Mouse (Mus musculus) splenic B cell, adult 2 months (primary cell): ENCODE measurements around the gene Rnf10.

Source experiments
- DNase-seq: peaks from one replicate; pipeline ENCODE4 v3.0.0-alpha.2; 2011; ENCODE audit warnings: low read depth, low spot score
- H3K27me3 ChIP-seq: 2 replicates; pipeline ENCODE4 v1.6.1; 2012; ENCODE audit warnings: mild to moderate bottlenecking, low read length, moderate library complexity, mixed read lengths; ENCODE audit not compliant: control insufficient read depth, poor library complexity, insufficient read depth, severe bottlenecking
- H3K36me3 ChIP-seq: 2 replicates; pipeline ENCODE4 v1.6.1; 2012; ENCODE audit warnings: mild to moderate bottlenecking, low read length, moderate library complexity, mixed read lengths; ENCODE audit not compliant: control insufficient read depth, poor library complexity, insufficient read depth, severe bottlenecking

Gene Rnf10

DNA sequence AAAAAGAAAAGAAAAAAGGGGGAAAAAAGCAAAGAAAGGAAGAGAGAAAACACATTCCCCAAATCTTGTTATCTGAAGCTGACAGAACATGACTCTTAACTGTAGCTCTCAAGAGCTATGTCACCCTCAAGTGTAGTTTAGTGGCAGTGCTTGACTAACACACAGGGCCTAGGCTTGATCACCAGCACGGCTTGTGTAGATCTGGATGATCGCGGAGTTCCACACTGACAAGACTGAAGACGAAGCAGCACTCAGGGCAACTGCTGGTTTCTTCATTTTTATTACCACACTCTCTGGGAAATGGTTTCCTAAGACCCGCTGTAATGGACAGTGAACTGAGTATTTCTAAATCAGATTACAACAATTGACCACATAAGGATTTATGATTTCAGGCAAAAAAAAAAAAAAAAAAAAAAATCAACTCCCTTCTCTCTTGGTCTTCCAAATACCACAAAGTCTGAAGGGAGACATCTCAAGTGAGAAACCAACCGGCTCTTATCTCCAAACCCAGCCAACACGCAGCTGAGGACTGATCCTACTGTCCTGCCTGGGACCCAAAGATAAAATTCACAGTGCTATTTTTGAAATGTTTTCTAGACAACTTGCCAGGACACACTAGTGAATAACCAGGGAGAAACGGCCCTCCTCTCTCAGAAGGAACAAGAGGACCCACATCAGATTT, 5.8 kb downstream of the Rnf10 start:
- DNase-seq = no peak
- no peaks in the 10 kb centered on the region; the same call in 1 of the 2 replicates for H3K36me3 ChIP-seq
- no peaks in the 10 kb centered on the region for H3K27me3 ChIP-seq

DNA sequence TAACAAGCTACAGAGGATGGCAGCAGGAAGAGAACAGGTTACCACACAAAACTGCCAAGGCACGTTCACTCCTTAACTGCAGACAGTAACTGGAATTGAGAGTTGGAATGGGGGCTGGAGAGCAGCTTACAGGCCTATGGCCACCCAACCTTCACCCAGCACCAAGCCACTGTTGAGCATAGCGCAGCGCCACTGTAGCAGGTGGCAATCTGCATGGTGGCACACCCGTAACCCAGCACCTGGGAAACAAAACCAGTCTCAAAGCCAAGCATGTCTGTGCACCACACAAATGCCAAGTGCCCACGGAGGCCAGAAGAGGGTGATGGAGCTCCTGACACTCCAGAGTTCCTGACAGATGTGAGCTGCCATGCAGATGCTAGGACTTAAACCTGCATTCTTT, 6.4 kb downstream of the Rnf10 start:
- no peaks in the 10 kb centered on the region; the same call in 1 of the 2 replicates for H3K36me3 ChIP-seq
- no peaks in the 10 kb centered on the region for H3K27me3 ChIP-seq
- DNase-seq = no peak

DNA sequence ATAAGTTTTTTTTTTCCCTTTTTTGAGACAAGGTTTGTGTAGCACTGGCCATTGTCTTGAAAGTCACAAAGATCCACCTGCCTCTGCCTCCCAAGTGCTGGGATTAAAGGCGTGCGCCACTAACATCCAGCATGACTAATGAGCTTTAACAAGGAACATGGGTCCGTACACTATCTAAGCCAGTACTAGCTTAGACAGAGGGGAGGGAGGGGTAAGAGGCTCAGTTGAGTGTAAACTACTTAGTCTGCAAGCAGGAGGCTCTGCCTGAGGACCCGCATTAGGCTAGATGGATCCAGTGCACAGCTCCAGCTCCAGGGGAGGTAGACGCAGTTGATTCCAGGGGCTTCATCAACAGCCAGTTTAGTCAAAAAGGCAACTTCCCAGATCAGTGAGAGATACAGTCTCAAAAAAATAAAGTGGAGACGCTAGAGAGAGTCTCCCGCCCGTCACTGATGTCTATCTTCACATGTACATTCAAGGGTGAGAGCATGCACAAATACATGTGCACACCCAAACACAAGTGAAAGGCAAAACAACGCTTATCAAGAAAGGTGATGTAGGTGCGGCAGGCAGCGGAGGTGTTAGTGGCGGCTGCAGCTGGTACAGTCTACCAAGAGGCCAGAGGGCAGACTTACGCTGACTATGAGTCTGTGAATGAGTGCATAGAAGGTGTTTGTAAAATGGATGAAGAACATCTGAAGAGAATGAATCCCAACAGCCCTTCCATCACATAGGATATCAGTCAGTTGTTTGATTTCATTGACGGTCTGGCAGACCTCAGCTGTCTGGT, 10.0 kb downstream of the Rnf10 start:
- Histone ChIP-seq H3K36me3 (peaks cover 11% of the 10 kb centered on the region), H3K27me3 (no peaks in the 10 kb centered on the region)
- DNase-seq = no peak

DNA sequence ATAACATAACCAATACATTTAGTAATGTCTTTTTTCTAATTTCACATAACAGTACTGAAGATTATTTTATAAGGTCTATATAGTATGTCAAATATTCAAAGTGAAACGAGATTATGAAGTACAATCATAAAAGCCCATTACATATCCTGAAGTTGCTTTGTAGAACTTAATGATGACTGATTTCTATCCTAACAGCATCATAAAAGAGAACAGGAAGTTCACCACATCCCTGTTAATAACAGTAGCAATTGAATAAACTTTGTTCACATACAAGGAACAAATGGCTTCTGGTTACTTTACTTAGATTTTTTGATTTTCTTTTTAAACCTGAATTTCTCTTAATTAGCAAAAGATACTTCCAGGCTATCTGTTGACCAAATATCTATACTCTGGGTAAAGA, 10.8 kb downstream of the Rnf10 start:
- Histone ChIP-seq H3K27me3 (no peaks in the 10 kb centered on the region), H3K36me3 (peaks cover 17% of the 10 kb centered on the region)
- no peak for DNase-seq

DNA sequence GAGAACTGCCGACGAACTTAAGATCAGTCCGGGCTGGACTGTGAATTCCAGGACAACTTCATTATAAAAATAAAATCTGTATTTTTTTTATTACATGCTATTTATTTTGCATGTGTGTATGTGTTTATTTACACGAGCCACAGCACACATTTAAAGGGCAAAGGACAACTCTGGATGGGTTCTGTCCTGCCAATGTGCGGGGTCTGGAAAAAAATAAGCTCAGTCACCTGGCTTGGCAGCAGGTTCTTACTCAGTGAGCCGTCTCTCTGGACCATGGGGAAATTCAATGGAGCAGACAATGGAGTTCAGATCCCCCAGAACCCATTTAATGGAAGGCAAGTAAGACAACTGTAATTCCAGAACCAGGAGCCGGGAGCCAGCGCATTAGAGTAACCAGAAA, 11.6 kb downstream of the Rnf10 start:
- no peak for DNase-seq
- Histone ChIP-seq H3K36me3 (peaks cover 18% of the 10 kb centered on the region), H3K27me3 (no peaks in the 10 kb centered on the region)

DNA sequence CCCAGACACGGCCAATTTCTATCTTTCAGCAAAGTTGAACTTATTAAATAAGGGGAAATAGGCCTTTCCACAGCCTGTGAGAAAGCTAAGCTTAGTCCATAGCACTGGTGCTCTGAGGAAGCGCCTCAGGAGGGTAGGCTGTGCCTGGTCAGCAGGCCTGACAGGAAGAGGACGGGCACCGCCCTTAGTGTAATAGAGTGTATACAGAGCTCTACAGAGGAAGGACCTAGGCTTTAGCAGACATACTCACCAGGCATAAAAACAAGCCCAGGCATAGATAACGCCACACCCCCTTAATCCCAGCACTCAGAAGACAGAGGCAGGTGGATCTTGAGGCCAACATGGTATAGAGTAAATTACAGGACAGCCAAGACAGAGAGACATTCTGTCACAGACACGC, 12.3 kb downstream of the Rnf10 start:
- DNase-seq = no peak
- peaks cover 20% of the 10 kb centered on the region for H3K36me3 ChIP-seq
- H3K27me3 ChIP-seq = no peaks in the 10 kb centered on the region

DNA sequence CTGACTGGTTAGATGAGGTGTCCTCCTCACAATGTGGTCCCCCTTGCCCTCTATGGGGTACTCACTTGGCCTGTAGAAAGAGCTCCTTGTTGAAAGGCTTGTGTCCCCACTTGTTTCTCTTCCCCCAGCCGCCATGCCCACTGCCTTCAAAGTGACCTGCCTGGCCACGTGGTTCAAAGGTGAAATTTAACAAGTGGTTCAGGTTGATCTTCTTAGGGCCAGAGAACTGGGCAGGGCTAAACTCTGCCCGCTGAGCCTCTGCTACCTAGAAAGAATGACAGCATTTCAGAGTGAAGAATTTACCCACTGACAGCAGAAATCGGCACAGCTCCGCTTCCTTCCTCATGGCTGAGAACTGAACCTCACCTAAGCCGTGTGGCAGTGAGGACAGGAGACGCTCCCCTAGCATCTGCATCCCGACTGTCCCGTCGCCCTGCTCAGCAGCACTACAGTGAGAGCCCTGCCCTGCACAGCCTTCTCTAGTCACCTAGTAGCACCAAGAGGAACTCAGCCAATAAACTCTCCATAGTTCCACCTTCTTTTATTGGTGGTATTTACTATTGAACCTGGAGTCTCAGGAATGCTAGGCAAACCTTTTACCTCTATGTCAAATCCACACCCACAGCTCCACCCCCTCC, 15.7 kb downstream of the Rnf10 start:
- peaks cover 20% of the 10 kb centered on the region for H3K36me3 ChIP-seq
- DNase-seq = no peak
- H3K27me3 ChIP-seq = no peaks in the 10 kb centered on the region

DNA sequence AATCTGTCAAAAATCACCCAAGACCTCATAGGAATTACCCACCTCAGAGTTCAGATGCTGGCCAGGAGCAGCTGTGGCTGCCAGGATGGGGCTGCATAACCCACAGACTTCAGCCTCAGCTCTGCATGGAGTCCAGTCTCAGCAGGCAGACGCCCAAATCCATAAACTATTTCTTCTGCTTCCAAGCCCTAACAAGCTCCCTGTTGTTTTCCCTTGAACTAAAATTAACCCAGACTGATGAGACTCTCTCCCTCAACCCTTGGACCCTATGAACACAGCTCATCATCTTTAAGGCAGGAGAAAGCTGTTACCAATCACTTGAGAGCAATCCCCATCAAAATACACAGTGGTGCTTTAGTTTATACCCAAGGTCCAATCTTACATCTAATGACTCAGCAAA, 17.2 kb downstream of the Rnf10 start:
- Histone ChIP-seq H3K36me3 (peaks cover 21% of the 10 kb centered on the region), H3K27me3 (no peaks in the 10 kb centered on the region)
- DNase-seq = no peak

DNA sequence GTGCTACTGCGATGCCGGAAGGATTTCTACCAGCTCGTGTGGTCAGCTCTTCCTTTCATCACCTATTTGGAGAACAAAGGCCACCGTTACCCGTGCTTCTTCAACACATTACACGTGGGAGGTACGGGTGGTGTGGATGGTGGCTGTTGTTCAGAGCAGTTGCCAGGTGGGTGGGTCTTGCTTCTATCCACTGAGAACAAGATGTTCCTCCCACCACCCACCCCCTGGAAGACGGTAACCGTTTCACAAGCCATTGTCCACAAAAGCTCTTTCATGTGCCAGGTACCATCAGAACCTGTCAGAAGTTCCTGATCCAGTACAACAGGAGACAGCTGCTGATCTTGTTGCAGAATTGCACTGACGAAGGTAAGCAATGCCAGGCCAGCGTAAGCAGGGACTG, 32.5 kb downstream of the Rnf10 start:
- no peak for DNase-seq
- no peaks in the 10 kb centered on the region for H3K27me3 ChIP-seq
- H3K36me3 ChIP-seq = peaks cover 9% of the 10 kb centered on the region

DNA sequence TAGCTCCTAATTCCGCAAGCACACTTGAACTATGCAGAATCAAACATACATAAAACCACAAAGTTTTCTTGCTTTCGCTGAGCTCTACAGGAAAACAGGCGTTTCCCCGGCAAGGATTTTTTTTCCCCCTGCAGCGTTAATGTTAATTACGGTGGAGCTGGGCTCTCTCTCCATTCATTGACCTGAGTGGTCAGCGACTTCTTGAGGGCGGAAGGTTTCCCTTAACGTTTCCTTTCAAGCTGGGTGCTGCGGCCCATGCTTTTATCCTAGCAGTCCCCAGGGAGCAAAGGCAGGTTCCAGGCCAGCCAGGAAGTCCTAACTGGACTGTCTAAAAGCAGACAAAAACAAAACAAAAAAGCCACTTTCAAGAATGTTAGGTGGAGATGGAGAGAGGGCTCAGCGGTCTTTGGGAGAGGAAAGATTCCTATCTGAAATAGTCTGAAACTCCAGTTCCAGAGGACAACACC, 33.9 kb downstream of the Rnf10 start:
- DNase-seq = no peak
- H3K36me3 ChIP-seq = peaks cover 3% of the 10 kb centered on the region; the same call in 1 of the 2 replicates
- H3K27me3 ChIP-seq = no peaks in the 10 kb centered on the region

DNA sequence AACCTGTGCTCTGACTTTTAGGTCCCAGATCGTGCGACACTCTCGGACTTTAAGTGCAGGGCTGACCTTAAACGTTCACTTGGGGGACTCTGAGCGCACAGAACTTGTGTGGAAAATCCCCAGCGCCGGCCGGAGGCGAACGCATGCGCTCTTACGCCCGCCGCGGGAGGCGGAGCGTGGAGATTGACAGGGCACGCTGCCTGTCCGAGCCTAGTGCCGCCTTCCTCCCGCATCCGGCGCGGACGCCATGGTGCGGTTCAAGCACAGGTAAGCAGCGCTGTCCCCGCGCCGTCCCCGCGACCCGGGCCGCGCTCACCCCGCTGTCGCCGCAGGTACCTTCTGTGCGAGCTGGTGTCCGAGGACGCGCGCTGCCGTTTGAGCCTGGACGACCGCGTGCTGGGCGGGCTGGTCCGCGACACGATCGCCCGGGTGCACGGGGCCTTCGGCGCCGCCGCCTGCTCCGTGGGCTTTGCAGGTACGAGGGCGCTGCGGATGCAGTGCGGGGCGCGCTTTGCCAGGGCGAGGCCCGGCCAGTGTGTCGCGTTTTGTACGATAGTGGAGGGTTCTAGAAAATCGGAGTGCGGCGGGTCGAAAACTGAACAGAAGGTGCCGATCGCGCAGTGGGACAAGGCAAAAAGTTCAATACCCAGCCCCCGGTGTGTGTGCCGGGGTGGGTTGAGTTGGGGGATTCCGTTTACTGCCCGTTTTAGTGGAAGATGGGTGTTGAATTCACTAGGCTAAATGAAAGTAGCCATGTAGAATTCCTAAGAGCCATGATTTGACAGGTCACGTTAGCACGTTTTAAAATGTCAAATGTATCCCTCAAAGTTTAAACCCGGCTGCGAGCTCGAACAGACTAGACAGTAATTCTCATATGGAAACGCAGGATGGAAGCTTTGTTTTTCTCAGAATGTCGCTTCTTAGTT, 34.6 kb downstream of the Rnf10 start:
- no peaks in the 10 kb centered on the region for H3K27me3 ChIP-seq

DNA sequence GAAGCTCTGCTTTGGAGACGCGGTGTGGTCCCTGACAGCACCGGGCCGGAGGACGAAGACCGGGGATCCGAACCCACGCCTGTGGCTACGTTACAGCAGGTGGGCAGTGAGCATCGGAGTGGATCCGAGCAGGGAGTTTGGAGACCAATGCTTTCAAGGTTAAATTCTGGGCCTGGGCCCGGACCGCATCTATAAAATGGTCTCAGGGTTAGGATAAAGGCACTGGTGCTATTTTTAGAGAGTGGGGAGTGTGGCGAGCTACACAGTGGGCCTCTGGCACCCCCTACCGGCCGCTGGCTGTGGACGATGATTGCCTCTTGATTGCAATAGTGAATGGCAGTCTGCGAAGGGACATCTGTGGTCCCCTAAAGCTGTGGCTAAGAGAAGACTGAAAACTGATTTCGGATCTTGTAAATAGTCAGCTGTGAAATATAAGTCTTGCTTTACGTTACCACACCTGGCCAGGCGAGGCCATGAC, 36.9 kb downstream of the Rnf10 start, which contains the start of gene Pop5:
Pop5 (plus strand) TSS at position 51 of the 478 bp plus-strand sequence.
- H3K36me3 ChIP-seq = no peaks in the 10 kb centered on the region
- DNase-seq = peak; percentile 89
- no peaks in the 10 kb centered on the region for H3K27me3 ChIP-seq

More for the DNA sequence above, 34.6 kb downstream of the Rnf10 start:
- peaks cover 3% of the 10 kb centered on the region; the same call in 1 of the 2 replicates for H3K36me3 ChIP-seq
- DNase-seq = peak; percentile 94

DNA sequence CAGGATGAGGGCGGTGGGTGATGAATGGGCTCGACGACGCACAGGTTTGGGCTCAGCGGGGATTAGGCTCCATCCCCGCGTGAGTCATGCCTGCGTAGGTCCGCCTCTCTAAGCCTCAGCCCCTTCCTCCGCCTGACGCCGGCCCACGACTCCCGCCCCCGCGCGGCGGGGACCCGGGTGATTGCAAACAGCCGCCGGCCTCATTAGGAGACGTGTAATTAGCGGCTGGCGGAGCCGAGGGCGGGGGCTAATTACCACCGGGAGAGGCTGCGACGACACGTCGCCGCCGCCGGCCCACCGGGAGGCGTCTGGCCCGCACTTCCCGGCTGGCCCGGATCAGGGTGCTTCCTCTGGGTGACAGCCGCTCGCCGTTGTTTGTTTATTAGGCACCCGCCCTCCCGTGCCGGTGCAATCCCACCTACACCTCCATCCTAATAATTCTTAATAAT, 37.4 kb downstream of the Rnf10 start:
- no peaks in the 10 kb centered on the region for H3K27me3 ChIP-seq
- H3K36me3 ChIP-seq = no peaks in the 10 kb centered on the region
- DNase-seq = peak; percentile 51

DNA sequence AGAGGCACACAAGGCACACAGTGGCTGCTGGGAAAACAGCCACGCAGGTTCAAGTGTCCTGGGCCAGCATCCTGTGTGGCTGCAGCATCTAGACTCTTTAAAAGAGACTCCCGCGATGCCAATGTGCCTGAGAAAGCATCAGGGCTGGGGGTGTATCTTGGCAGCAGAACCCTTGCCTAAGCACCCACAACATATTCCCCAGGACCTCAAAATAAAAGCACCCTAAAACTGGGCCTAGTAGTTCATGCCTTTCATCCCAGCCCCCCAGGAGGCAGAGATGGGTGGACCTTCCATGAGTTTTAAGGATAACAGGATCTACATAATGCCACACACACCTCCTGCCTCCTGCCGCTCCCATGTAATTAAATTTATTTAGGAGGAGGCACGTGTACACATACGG, 38.2 kb downstream of the Rnf10 start:
- DNase-seq = no peak
- H3K27me3 ChIP-seq = no peaks in the 10 kb centered on the region
- H3K36me3 ChIP-seq = no peaks in the 10 kb centered on the region
